Mouse (Mus musculus) urinary bladder, postnatal 25 days (tissue): ENCODE results near the gene Sap30bp.

Source experiments
- DNase-seq: peaks from one replicate; pipeline ENCODE4 v3.0.0; 2022; ENCODE audit warnings: low spot score

The Sap30bp gene

GRCm38 (mm10) chr11:116002894-116003293 lies 69.8 kb downstream of the Sap30bp start:
- no peak for DNase-seq

DNA sequence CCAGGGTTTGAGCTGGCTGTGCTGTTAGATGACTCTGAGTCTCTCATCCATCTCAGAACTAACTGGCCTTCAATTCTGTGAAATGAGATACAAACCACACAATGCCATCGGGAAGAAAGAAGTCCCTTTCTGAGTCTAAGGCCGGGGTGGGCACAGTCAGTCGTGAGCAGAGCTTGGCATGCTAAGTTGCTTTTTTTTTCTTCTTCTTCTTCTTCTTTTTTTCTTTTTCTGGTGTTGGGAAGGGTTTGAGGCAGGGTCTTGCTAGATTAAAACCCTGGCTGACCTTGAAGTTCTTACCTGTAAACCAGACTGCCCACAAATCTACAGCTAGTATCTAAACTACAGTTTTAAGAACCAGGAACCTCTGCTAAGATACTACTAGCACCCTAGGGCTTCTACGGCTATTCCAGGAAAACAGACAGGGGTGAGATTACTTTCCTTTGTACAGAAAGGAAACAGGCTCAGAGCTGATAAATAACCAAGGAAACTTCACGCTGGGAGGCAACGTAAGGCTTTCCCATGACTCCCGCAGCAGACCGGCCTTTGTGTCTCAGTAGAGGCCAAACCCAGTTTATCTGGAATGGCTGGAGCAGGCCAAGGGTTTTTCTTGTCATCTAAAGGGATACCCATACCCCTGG lies 71.2 kb downstream of the Sap30bp start:
- no peak for DNase-seq

GRCm38 (mm10) chr11:116004840-116005700 lies 72.0 kb downstream of the Sap30bp start:
- peak; percentile 69 for DNase-seq

DNA sequence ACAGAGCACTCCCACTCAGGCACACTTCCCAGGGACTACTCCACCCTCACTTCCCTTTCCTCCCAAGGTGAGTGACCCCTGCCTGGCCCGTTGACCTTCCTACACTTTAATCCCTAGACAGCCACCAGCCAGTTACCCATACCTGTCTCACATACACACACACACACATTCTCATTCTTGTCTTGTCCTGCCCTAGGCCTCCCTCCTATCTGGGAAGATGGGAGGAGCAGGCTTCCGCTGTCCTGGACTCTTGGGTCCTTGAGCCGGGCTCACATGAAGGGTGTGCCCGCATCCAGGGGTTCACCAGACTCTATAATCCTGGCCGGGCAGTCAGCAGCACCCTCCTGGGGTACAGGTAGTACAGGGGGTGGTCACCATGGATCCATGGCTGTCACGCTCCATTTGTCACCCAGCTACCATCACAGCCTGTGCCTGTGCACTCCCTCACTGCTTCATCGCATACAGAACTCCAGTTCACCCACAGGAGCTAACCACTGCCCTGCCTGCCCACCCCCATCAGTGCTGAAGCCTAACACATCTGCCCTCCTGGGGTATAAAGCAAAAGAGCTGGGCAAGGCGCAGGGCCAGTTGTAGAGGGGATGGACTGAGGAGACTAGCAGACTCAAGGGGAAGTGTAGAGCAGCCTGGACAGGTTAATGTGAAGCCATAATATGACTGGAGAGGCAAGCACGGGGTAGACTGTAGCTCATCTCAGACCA lies 72.8 kb downstream of the Sap30bp start:
- DNase-seq, result no peak

GRCm38 (mm10) chr11:116007095-116007850 lies 74.2 kb downstream of the Sap30bp start:
- DNase-seq, result no peak

DNA sequence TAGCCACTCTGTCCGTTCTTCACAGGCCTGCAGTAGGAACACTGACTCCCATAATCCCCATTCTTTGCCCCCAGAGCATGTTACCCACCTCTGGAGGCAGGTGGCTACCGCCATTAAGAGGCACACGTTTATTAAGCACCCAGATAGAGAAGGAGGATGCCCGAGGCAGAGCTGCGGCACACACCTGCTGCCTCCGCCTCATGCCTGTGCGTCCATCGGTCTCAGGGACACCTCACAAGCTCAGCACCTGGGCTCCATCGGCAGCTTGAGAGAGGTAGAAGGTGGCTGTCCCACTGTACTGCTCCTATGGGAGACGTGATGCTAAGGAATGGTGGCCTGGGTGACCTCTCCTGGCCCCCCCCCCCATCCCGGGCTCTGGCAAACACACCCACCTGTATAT lies 75.3 kb downstream of the Sap30bp start:
- no peak for DNase-seq

- no peak for DNase-seq
These were observed 75.8 kb downstream of the Sap30bp start for GRCm38 (mm10) chr11:116008832-116009375.

DNA sequence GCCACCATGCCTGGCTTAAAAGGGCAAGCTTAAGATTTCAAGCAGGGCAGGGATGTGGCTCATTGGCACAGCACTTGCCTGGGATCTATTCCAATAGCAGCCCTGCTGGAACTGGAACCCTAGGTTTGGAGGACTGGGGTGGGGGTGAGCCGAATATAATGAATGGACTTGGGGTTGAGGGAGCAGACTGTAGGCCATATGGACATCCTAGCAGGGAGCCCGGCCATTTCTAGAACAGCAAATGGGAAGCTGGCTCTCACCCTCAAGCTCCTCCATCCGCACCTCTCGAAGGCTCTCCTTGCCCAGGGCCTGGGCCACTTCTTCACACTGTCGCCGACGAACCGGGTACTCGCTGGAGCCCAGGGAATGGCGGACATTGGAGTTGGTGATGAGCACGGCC lies 76.6 kb downstream of the Sap30bp start:
- DNase-seq, result no peak

DNA sequence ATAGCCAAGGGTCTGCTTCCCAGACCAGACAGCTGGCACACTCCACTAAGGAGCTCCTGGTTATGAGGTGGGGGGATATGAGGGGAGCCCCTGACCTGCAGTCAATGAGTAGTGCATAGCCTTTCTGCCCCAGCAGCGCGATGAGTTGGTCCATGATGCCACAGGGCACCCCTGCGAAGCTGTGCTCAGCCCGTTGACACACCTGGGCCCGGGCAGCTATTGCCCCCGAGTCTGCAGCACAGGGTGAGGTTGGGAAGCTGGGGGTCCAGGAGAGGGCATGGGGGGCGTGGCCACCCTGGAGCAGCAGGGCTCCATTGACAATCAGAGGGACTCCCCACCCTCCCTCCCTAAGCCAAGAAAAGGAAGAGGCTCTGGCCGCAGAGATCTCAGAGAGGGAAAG lies 77.1 kb downstream of the Sap30bp start:
- no peak for DNase-seq

DNA sequence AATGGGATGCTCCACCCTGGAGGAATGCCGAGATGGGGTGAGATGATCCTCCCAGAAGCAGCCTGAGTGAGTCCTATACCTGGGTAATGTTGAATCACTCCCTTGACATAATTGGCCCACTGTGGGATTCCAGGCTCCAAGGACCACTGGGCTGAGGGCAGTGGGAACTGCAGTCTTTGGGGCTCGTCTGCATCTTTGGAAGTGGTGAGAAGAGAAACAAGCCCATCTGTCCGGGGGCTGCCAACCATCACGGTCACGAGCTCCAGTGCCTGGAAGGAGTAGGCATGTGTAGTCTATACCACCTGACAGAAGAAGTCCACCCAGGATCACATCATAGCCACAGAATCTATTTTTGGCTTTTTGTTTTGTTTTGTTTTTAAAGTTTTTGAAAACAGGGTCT lies 77.9 kb downstream of the Sap30bp start:
- DNase-seq, result no peak

DNA sequence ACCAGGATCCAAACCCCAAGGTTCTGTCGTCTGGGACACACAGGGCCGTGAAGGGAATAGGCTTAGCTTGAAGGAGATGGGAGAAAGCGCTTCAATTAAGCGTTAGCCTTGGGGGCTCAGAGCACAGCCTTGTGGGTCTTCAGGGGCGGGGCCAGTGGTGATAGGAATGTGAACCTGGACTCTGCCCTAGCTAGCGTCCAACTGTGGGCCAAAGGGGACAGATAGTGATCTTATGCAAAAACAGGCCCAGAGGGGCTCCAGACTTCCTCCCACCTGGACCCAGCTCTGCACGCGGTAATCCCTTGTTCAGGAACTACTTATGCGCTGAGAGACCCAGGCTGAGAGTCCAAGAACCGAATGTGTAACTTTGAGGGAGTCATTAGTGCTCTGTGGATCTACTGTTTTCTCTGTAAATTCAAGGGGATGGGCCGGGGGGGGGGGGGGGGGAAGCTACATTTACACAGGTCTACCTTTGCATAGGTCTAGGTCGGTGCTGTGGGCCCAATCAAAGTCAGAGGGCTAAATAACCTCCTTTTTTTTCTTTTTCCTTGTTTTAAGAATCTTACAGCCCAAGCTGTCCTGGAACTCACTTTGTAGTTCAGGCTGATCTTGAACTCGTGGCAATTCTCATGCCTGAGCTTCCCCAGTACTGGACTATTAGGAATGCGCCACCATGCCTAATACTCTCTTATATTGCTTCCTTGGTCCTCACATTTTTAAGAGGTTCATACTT lies 78.6 kb downstream of the Sap30bp start:
- DNase-seq, result no peak

- DNase-seq, result peak; percentile 86
These were observed 79.3 kb downstream of the Sap30bp start, which contains the start of gene Galk1 for GRCm38 (mm10) chr11:116012262-116012947. Gene Galk1, minus strand, starts transcription at chr11:116012719.

- no peak for DNase-seq
These were observed 81.7 kb downstream of the Sap30bp start for GRCm38 (mm10) chr11:116014821-116015220.
